Mouse (Mus musculus) left cerebral cortex, adult 8-10 months (tissue): ENCODE data around the gene Endov. TPM values are rescaled to one million over a fixed set of nuclear protein-coding genes. Genes with fewer than 3 reads are reported as not detected.

ENCODE experiments used
- DNase-seq, 2 experiments: peaks; one replicate each; pipeline ENCODE4 v3.0.0; 2022; ENCODE audit warnings: low spot score in 2 of 2
- total RNA-seq, 4 experiments: library from RNA; stranded (reverse); gene quantifications; 2 replicates each; pipeline ENCODE4 v1.2.4; 2022

Gene Endov
- total RNA-seq, 4 experiments from 2014 or later: 27.8 to 35.2 (median 32.8) TPM

DNA sequence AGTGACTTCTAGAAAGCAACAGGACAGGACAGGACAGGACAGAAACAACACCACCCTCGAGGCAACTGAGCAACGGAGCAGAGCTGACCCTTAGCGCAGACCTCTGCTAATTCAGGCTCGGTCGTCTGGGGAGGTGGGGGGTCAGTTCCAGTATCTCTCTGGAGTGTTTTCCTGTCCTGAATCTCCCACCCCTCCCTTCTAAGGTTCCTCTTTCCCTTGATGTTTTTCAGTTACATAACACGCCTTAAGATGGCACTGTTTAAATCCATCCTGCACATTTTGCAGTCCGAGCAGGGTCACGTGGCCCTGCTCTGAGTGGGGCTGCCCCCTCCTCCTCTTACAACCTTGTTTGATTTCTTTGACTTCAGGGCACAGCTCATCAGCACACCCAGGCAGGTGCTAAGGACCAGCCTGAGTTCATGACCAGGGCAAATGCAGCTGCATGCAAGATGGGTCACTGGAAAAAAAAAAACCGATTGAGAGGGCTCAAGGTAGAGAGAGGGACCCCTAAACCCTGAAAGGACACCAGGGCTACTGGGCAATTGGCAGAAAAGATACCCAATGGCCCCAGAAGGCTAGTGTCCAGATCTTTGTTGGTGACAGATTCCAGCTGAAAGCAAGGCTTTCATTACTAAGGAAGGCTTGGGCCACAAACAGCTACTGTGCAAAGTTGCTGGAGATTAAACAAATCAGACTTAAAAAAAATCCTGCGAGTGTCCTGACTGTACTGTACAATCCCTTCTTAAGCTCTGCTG lies 54.8 kb downstream of the Endov start:
- DNase-seq: no peak

DNA sequence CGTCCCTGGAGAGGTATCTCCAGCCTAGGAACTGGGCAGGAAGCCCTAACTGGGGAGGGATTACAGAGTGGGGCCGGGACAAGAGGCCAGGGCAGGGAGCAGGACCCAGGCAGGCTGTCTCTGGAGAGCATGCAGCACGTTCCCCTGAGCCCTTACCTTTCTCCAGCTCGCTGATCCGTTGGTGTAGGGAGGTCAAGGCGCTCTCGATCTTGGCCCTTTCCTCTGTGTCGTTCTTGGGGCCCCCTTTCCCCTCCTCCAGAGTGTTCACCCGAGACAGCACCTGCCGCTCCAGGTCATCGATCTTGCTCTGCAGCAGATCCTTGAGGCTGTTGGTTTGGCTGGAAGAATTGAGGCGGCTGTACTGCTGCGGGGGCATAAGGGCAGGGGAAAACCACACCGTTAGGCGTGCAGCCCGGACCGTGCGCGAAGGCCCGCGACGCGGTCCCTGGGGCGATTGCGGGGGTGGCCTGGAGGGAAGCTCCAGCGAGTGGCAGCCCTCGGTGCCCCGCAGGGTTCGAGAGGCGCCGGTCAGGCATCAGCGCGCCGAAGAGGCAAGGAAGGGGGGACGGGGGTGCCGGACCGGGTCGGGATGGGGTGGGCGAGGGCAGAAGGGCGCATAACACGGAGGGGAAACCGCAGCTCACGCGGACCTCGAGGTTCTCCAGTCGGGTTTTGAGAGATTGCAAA lies 55.5 kb downstream of the Endov start:
- no peak for DNase-seq

DNA sequence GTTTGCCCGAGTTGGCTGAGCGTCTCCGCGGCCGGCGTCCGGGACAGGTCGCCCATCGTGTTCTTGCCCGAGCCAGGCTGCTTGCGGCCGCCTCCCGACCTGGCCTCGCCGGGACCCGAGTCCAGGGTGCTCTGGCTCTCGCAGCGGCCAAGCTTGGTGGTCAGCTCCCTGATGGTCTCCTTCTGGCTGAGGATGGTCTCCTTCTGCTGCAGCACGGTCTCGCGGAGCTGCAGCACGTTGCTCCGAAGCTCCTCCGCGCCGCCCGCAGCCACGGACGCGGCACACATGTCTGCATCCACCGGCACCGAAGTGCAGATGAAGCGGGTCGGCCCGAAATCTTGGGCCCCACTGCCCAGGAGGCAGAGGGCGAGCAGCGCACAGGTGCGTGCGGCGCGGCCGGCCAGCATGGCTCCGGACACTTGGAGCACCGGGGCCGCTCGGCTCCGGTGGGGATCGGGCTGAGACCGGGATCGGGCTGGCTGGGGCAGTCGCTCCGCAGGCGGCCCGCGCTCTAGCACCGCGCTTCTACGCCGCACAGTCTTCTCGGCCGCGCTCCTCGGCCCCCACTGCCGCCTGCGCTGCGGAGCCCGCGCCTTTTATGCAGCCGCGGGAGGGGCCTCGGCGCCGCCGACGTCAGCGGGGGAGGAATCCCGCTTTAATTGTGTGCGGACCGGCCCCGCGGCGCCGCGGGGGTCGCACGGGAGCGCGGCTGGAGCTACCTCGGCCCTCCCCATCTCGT lies 56.2 kb downstream of the Endov start, which contains the start of gene Nptx1:
Nptx1 (minus strand) TSS at position 571 of the 739 bp plus-strand sequence.
- no peak for DNase-seq

DNA sequence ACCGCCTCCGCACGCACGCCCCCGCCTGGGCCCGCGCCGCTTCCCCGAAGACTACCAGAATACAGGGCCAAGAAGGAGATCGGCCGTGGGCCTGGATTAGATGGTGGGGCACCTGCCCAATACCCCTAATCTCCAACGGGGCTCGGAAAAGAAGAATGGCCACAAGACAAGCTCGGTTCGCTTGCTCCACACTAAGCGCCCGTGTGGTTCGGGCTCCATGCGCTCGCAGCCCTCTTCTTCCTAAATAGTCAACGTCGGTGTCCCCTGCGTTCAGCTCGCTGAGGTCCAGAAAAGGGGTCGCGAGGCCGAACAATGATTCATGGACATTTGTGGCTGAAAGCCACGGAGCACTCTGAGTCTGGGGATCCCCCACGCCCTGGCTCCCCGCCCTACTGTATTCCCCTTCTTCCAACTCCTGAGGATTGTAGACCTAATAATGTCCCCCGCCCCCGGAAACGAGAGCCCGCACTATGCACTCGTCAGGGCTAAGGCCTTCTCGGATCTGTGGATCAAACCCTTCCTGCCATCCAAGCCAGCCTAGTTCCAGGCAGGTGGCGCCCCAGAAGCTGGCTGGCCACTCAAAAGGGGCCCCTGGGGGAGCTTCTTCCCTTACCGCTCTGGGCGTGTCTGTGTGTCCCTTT lies 56.9 kb downstream of the Endov start:
- DNase-seq: no peak

DNA sequence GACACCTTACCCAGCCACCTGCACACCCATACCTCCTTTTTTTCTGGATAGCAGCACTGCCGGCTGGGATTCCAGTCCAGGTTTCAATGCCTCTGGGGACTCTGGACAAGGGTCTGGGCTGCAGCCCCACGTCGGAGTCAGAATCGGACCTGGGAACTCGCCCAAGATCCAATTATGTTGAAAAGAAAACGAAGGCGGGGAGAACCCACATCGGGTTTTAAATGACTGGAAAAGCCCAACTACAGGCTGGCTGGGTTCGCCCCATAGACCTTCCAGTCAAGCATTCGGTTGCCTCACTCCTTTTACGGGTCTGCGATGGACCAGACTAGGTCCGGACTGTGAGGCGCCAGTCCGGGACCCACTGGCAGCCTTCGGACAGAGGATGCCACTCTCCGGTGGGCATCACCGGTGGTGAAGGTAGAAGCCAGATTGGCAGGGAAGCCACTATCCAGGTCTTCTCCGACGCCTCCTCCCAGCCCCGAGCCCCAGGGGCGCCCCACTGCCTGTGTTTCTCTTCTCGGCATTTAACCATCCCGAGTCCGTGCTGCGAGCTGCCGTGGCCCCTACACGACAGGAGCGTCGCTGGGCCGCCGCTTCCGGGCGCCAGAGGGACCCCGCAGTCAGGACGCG lies 57.7 kb downstream of the Endov start:
- no peak for DNase-seq

DNA sequence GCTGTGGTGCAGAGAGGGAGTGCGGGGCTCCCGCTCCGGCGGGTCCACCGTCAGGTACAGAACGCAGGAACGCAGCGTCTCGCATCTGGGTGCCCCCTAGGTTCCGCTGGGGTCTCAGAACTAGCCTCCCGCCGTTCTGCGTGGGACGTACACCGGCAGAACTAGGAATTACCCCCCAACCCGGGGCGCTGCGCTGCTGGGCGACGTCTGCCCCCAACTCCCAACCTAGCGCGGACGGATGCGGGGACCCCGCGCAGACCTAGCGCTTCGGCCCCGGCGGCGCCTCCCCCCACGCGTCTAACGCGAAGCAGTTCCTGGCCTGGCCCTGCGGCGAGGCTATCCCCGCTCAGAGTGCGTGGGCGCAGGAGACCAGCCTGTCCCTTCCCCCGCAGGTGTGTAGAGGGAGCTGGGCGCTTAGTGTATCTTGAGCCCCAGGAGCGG lies 58.2 kb downstream of the Endov start:
- DNase-seq: no peak

DNA sequence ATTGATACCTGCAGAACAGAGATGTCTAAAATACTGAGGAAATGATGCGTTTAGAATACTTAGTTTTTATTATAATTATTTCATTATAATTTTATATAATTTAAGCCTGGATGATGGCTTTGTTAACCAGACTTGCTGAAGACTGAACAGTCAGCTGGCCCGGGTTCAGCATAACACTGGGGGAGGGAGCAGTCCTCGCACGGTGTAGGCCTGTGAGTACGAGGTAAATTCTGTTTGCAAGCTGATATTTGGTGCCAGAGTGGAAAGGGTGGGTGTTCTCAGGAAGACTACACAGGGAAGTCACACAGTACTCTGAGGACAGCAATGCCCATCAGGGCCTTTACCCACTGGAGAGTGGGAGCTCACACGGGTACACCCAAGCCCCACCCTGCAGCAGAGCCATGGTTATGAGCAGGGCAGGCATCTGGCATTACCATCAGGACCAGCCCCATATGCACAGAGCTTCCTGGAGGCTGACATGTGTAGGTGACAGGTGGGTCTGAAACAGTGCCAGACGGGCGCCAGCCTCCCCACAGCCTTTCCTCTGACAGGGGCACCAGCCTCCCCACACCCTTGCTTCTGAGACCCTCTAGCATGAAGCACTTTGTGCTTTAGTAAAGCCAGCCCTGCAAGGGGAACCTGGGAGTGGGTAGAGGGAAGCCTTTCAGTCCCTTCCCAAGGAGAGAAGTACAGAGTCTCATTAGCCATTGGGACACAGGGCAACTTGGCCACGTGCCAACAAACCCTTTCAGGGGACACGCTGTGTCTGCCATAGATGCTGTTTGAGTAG lies 59.6 kb downstream of the Endov start:
- DNase-seq: no peak

DNA sequence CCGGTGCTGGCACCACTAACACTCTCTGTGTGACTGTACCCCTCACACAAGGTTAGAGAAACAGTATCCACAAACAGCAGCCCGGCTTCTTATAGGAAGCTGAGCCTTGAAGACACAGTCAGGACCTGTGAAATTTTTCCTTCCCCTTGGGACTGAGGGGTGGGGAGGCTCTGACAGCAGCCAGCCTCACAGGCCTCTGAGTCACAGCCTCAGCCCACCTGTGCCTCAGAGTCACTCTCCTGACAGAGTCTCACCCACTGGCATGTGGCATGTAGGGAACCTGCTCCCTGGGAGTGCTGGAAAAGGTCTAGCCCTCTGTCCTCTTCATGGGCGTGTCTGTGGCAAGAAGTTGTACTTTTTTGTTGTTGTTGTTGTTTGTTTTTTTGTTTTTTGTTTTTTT lies 60.3 kb downstream of the Endov start:
- no peak for DNase-seq

DNA sequence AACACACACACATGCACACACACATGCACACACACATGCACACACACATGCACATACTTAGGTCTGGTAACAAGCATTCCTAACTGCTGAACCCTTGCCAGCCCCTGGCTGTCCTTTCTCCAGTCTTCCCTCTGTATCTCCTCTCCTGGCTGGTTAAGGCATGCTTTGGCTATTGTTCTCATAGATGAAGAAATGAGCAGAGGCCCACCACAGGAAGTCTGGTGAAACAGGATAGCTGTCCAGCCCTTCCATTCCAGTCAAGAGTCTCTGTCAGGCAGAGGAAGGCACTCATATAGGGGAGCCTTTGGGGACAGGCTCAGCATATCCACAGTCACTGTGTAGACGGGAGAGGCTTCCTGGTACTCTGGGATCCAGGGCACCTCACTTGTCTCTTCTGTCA lies 61.2 kb downstream of the Endov start:
- no peak for DNase-seq

DNA sequence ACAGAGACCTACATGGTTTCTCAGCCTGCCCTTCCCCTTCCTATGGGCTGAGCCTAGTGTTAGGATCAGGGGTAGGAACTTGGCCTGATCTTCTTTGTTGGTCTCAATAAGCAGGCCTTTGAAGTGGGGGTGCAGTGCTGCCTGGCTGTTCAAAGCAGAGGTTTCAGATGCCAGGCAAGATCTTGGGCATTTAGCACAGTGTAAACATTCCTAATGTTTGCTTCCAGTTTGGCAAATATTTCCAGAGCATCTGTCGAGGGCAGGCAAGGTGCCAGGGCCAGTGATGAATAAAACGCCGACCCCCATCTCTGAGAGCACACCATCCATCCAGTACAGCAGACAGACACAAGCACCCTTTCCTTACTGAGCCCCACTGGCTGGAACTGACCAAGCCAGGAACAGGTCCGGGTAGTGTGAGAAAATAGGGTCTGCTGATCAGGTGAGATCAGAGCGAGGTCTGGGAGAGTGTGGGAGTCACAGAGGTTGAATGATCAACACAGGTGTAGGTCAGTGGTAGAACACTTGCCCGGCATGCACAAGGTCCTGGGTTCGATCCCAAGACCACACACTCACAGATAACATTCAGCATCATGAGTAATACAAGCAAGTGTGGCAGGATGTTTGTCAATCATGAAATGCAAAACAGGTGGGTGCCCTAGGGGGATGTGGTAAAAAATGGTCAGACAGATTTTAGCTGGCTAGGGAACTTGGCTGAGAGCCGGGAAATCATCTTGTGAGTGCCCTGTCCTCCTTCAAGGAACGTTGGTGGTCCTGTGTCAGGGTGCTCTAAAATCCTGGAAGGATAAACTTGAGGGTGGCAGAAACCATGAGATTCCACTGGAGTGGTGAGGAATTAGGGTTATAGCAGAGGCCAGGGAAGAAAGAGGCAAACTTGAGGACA lies 62.0 kb downstream of the Endov start:
- no peak for DNase-seq

DNA sequence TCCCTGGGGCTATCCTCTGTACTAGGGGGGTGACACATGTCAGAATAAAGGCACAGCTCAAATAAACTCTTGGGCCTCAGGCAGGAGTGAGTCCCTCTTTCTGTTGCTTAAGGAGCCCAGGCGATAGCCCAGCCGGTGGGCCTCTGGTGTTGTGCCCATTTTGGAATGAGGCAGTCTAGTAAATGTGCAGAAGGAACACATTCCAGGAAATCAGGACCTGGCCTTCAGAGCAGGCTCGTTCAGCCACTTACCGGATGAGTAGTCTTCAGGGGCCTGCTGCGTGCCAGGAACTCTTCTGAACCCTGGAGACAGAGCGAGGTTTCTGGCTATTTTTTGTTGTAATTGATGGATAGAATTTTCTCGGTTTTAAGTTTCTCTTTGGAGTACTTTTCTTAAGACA lies 63.6 kb downstream of the Endov start:
- no peak for DNase-seq

DNA sequence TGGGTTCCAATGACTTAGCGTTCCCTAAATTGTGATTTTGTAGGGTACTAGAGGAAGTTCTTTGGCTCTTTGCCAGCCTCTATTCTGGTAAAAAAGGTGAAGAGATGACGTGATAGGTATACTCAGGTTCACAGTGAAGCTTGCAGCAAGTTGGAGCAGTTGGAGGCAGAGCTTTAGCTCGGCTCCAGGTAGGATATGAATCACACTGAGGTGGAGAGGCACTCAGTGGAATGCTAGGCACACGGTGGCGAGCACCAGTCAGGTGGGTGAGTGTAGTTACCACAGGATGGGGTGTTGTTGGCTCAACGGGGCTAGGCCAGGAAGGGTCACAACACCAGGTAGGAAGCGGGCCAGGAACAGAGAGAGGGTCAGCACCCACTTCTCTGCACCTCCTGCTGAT lies 64.0 kb downstream of the Endov start:
- no peak for DNase-seq

DNA sequence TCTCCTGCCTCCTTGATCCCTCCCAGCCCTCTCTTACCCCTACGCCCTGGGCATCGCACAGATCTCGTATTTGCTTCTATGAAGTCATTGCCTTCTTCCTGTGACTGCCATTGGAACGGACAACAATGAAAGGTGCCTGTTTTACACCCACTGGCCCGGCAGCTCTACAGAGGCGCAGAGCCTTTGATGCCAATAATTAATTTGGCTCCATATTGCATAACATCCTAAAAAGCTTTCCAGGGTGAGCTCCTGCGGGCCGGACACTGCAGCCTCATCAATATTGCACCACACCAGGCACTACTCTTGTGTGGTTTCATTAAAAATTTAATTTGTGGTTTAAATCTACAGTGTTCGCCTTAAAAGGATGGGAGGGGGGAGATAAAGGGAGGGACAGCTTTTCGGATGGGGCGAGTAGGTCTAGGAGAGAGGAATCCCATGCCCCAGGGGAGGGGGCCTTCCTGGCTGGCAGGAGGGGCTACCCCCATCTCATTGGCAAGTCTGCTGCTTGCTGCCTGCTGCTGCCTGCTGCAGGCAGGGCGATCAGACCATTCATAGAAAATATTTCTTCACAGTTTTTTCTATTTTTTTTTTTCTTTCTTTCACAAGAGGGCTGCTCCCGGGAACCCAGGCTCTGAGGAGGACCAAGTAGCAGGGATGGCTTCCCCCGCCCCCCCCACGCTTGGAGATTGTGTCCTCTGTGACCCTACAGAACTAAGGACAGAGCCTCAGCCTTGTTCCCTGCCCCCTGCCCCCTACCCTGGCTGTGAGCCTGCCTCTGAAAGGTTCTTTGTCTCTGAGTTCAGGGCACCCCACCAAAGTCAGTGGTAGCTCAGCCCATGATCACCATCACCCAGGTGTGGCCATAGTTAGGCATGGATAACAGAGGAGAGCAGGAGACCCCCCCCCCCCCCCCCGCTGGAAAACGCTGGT lies 67.1 kb downstream of the Endov start:
- no peak for DNase-seq

DNA sequence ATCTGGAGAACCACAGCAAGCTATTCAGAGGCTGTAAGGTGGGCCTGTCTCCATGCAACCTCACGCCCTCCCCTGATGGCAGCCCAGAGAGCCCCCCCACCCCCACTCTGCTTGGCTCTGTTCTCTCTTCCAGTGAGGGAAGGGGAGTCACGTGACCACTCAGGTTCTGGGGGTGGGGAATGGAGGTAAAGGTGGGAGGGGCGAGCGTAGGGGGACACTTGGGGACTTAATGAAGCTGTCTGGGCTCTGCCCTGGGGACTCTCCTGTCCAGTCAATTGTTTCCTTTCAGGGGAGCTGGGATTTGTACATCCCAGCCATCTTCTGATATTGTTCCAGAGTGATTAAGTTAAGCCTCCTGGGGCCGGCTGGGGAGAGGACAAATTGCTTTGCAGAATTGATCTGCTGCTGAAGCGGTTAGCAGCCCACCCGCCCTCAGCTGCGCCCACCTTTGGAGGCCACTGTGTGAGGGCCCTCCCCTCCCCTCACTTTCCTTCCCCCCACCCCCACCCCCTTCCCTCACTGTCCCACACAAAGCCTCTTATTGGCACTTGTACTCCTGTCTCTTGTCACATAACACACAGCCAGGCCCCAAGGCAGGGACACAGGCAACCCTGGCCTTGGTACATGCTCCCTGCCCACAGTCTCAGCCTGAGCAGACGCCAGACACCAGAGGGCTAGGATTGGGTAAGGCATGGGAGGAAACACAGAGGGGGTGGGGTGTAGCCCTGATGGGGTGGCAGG lies 67.9 kb downstream of the Endov start:
- DNase-seq: no peak
